Mouse (Mus musculus) spleen, adult 2 months (tissue): ENCODE data around the gene Tbc1d24.

ENCODE experiments used
- CTCF ChIP-seq: fragments of 200-500 bp; IDR thresholded peaks from 2 replicates; pipeline ENCODE4 v1.5.1; 2011; ENCODE audit warnings: mild to moderate bottlenecking, inconsistent platforms; ENCODE audit not compliant: insufficient read depth, insufficient read length, insufficient replicate concordance; ENCODE audit errors: extremely low read depth
- POLR2A ChIP-seq: fragments of 200-500 bp; IDR thresholded peaks from 2 replicates; pipeline ENCODE4 v1.6.1; 2011; ENCODE audit warnings: low read depth, low read length, inconsistent platforms

DNA sequence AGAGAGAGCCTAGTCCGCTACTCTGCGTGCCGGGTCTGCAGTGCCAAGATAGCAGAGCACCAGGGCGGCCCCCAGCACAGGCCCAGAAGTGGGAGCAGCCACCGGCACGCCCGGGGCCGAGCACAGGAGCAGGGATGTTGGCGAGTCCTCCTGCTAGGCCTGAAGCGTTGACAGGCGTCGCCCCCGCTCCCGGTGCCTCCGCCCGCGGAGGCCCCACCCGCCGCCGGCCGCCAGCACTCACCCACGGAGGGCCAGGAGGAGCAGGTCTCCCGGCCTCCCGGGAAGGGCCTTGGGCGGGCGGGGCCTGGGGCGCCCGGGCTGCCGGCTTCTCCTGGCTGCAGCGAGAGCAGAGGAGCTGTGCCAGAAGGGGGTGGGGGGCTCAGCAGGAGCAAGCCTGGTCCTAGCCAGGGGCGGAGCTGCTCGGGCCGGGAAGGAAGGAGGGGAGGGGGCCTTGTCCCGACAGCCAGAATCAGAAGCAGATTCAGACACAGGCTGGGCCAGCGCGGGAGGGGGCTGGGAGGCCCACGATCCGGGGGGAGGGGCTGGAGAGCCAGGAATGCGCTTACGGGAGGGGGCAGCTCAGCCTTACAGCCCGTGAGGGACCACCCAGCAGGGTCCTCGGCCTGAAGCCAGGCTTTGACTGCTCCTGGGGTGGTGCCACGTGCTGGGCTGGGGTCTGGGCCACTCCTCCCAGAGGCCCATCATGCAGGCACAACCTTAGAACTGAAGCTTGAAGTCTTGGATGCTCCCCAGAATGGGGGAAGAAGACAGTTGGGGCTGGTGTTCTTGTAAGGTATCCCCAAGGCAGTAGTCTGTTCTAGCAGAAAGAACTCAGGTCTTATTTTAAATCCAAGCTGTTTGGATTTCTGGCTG is 3.9 kb upstream of the Tbc1d24 start, which contains the start of gene Ntn3:
- no peak for TF ChIP-seq CTCF
- no peak for TF ChIP-seq POLR2A
